Mouse (Mus musculus): Measurements from ENCODE around the gene Gm42417. TPM values are rescaled to one million over a fixed set of nuclear protein-coding genes. Genes with fewer than 3 reads are reported as not detected.
"Not testable (repeated sequence)": the region's sequence is repeated elsewhere in the genome, so short reads cannot be mapped to it uniquely, and the experiment has no call there.

The Gm42417 gene
- polyA plus RNA-seq, 1 experiment from 2014 or later, result not detected

- Histone ChIP-seq H3K36me3 (replicated peaks) (peaks cover 58% of the 10 kb centered on the region), H3K4me3 (no peak overlapping the region), H3K4me1 (peaks cover 46% of the 10 kb centered on the region), H3K27me3 (ENCODE audit: poor library complexity, severe bottlenecking) (no peaks in the 10 kb centered on the region), H3K27ac (no peak overlapping the region), H3K9me3 (no peaks in the 10 kb centered on the region)
- WGBS, result 67% methylated on average over 8 of the region's 8 CpGs
- no peak for DNase-seq (ENCODE audit: extremely low spot score, low spot score)
These were observed 9.5 kb upstream of the Gm42417 start for GRCm38 (mm10) chr1:36548771-36549170.

- WGBS, result 56% methylated on average over 9 of the region's 9 CpGs
- Histone ChIP-seq H3K4me1 (peaks cover 46% of the 10 kb centered on the region), H3K4me3 (no peak overlapping the region), H3K9me3 (no peaks in the 10 kb centered on the region), H3K36me3 (replicated peaks) (peaks cover 52% of the 10 kb centered on the region), H3K27ac (peak overlapping the region; percentile 88; the same call in 1 of the 2 replicates), H3K27me3 (ENCODE audit: poor library complexity, severe bottlenecking) (no peaks in the 10 kb centered on the region)
- DNase-seq (ENCODE audit: extremely low spot score, low spot score), result no peak
These were observed 8.9 kb upstream of the Gm42417 start for GRCm38 (mm10) chr1:36547981-36548598.

- DNase-seq (ENCODE audit: extremely low spot score, low spot score), result peak; percentile 98
- Histone ChIP-seq H3K27me3 (ENCODE audit: poor library complexity, severe bottlenecking) (no peaks in the 10 kb centered on the region), H3K27ac (peak within 1 kb of the TSS; percentile 88), H3K9me3 (no peaks in the 10 kb centered on the region), H3K36me3 (replicated peaks) (peaks cover 47% of the 10 kb centered on the region), H3K4me3 (peak within 1 kb of the TSS; percentile 76), H3K4me1 (peaks cover 46% of the 10 kb centered on the region)
- under 1% methylated on average over 43 of the region's 43 CpGs for WGBS
These were observed 7.8 kb upstream of the Gm42417 start, which contains the start of gene Ankrd39 for GRCm38 (mm10) chr1:36546888-36547471. TSS of gene Ankrd39 (minus strand) at chr1:36547445.

- peaks cover 47% of the 10 kb centered on the region for H3K36me3 ChIP-seq (replicated peaks)
- H3K27ac ChIP-seq, result 0 out of 2 replicates have a peak overlapping the region, but pooled peaks have one; percentile 88
- no peak for DNase-seq (ENCODE audit: extremely low spot score, low spot score)
- H3K27me3 ChIP-seq (ENCODE audit: poor library complexity, severe bottlenecking), result no peaks in the 10 kb centered on the region
- peaks cover 46% of the 10 kb centered on the region for H3K4me1 ChIP-seq
- H3K4me3 ChIP-seq, result peak overlapping the region; percentile 76
- 75% methylated on average over 19 of the region's 19 CpGs for WGBS
- H3K9me3 ChIP-seq, result no peaks in the 10 kb centered on the region
These were observed 6.8 kb upstream of the Gm42417 start for GRCm38 (mm10) chr1:36545845-36546600.

GRCm38 (mm10) chr1:36545382-36545781, 6.2 kb upstream of the Gm42417 start:
- DNase-seq (ENCODE audit: extremely low spot score, low spot score), result no peak
- Histone ChIP-seq H3K27ac (no peak overlapping the region), H3K4me3 (no peak overlapping the region), H3K4me1 (peaks cover 46% of the 10 kb centered on the region), H3K9me3 (no peaks in the 10 kb centered on the region), H3K27me3 (ENCODE audit: poor library complexity, severe bottlenecking) (no peaks in the 10 kb centered on the region), H3K36me3 (replicated peaks) (peaks cover 47% of the 10 kb centered on the region)
- 84% methylated on average over 2 of the region's 2 CpGs for WGBS

- WGBS, result 96% methylated on average over 9 of the region's 9 CpGs
These were observed 3.7 kb upstream of the Gm42417 start for GRCm38 (mm10) chr1:36542925-36543324.

GRCm38 (mm10) chr1:36541844-36542243, 2.6 kb upstream of the Gm42417 start:
- H3K9me3 ChIP-seq, result no peaks in the 10 kb centered on the region
- WGBS, result 96% methylated on average over 16 of the region's 16 CpGs
- peaks cover 48% of the 10 kb centered on the region for H3K36me3 ChIP-seq (replicated peaks)
- H3K27ac ChIP-seq, result no peak overlapping the region
- no peaks in the 10 kb centered on the region for H3K27me3 ChIP-seq (ENCODE audit: poor library complexity, severe bottlenecking)
- no peak for DNase-seq (ENCODE audit: extremely low spot score, low spot score)
- peaks cover 19% of the 10 kb centered on the region for H3K4me1 ChIP-seq
- H3K4me3 ChIP-seq, result no peak overlapping the region

More at GRCm38 (mm10) chr1:36542925-36543324, 3.7 kb upstream of the Gm42417 start:
- Histone ChIP-seq H3K36me3 (replicated peaks) (peaks cover 45% of the 10 kb centered on the region), H3K27me3 (ENCODE audit: poor library complexity, severe bottlenecking) (no peaks in the 10 kb centered on the region), H3K9me3 (no peaks in the 10 kb centered on the region), H3K4me3 (no peak overlapping the region), H3K4me1 (peaks cover 25% of the 10 kb centered on the region), H3K27ac (no peak overlapping the region)
- DNase-seq (ENCODE audit: extremely low spot score, low spot score), result no peak

GRCm38 (mm10) chr1:36540807-36541206, 1.6 kb upstream of the Gm42417 start:
- Histone ChIP-seq H3K4me1 (peaks cover 12% of the 10 kb centered on the region), H3K9me3 (no peaks in the 10 kb centered on the region), H3K36me3 (replicated peaks) (peaks cover 52% of the 10 kb centered on the region), H3K27me3 (ENCODE audit: poor library complexity, severe bottlenecking) (no peaks in the 10 kb centered on the region), H3K4me3 (no peak overlapping the region), H3K27ac (no peak overlapping the region)
- DNase-seq (ENCODE audit: extremely low spot score, low spot score), result no peak
- 92% methylated on average over 12 of the region's 12 CpGs for WGBS

GRCm38 (mm10) chr1:36540132-36540531, 903 bp upstream of the Gm42417 start:
- H3K4me3 ChIP-seq, result no peak overlapping the region
- 94% methylated on average over 11 of the region's 11 CpGs for WGBS
- H3K27me3 ChIP-seq (ENCODE audit: poor library complexity, severe bottlenecking), result no peaks in the 10 kb centered on the region
- no peaks in the 10 kb centered on the region for H3K9me3 ChIP-seq
- H3K36me3 ChIP-seq (replicated peaks), result peaks cover 52% of the 10 kb centered on the region
- H3K4me1 ChIP-seq, result peaks cover 6% of the 10 kb centered on the region; the same call in 1 of the 2 replicates
- DNase-seq (ENCODE audit: extremely low spot score, low spot score), result no peak
- no peak overlapping the region for H3K27ac ChIP-seq

GRCm38 (mm10) chr1:36538727-36539126, 502 bp downstream of the Gm42417 start:
- no peak overlapping the region for H3K4me3 ChIP-seq
- no peaks in the 10 kb centered on the region for H3K27me3 ChIP-seq (ENCODE audit: poor library complexity, severe bottlenecking)
- WGBS, result 87% methylated on average over 4 of the region's 4 CpGs
- peaks cover 52% of the 10 kb centered on the region for H3K36me3 ChIP-seq (replicated peaks)
- no peak overlapping the region for H3K27ac ChIP-seq
- H3K4me1 ChIP-seq, result peaks cover 6% of the 10 kb centered on the region; the same call in 1 of the 2 replicates
- no peaks in the 10 kb centered on the region for H3K9me3 ChIP-seq
- no peak for DNase-seq (ENCODE audit: extremely low spot score, low spot score)

GRCm38 (mm10) chr1:36536783-36537182, 2.4 kb downstream of the Gm42417 start, which contains the start of gene Ankrd23:
TSS of gene Ankrd23 (minus strand) at chr1:36536883.
- not testable (repeated sequence) for DNase-seq (ENCODE audit: extremely low spot score, low spot score); H3K27me3 ChIP-seq (ENCODE audit: poor library complexity, severe bottlenecking); H3K4me1 ChIP-seq; H3K4me3 ChIP-seq; H3K9me3 ChIP-seq
- 95% methylated on average over 9 of the region's 9 CpGs for WGBS
- H3K36me3 ChIP-seq (replicated peaks), result peaks cover 51% of the 10 kb centered on the region
- H3K27ac ChIP-seq, result peak within 1 kb of the TSS; percentile 21; the same call in 1 of the 2 replicates

GRCm38 (mm10) chr1:36536397-36536728, 2.9 kb downstream of the Gm42417 start:
- Histone ChIP-seq H3K4me3 (no peak overlapping the region), H3K27ac (no peak overlapping the region), H3K27me3 (ENCODE audit: poor library complexity, severe bottlenecking) (no peaks in the 10 kb centered on the region), H3K4me1 (peaks cover 6% of the 10 kb centered on the region; the same call in 1 of the 2 replicates), H3K36me3 (replicated peaks) (peaks cover 51% of the 10 kb centered on the region), H3K9me3 (no peaks in the 10 kb centered on the region)
- no peak for DNase-seq (ENCODE audit: extremely low spot score, low spot score)
- WGBS, result 83% methylated on average over 8 of the region's 8 CpGs

Measured in forebrain, embryonic 10.5 days (tissue).